Mouse (Mus musculus) heart, adult 9 months (tissue): Measurements from ENCODE around the gene Crip3.

ENCODE experiments used
- DNase-seq, 2 experiments: peaks; one replicate each; pipeline ENCODE4 v3.0.0; 2022; ENCODE audit warnings: low spot score in 2 of 2

Crip3 gene

DNA sequence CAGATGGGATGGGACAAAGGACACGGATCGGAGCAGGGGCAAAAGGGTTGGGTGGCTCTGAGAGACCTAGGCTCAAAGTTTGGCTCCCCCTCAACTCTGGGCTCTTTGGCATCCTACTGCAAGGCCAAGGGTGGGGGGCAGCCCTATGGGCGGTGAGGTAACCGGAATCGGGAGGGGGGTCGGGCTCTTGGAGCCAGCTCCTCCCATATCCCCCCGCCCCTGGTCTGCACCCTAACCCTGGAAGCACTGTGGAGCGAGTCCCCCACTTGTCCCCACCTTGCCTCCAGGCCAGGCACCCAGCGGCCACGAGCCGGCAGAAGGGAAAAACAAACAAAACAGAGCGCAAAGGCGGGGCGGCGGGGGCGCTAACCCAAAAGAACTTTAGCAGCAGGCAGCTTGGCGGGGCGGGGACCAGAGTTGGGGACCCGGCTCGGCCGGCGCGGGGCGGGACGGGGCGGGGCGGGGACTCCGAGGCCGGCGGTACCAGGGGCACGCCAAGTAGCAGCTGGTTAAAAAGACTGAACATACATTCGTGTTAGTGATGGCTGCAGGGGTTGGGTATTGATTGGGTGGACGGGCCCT, 26.5 kb downstream of the Crip3 start:
- DNase-seq = no peak

DNA sequence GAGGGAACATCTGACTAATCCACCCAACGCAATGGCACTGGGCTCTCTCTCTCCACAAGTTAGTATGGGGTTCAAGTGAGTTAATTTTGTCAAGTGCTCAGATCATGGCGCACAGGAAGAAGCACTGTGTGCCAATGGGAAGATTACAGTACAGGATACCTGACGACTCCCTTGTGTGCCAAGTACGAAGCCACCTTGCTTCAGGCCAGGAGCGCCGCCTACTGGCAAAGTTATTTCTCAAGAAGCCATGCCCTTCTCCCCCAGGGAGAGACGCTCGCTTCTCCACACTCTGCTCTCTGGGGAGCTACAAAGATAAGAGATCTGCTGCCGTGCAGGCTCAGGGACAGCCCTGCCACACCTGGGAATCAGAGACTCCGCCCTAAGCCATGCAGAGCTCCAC, 29.1 kb downstream of the Crip3 start:
- DNase-seq = no peak

DNA sequence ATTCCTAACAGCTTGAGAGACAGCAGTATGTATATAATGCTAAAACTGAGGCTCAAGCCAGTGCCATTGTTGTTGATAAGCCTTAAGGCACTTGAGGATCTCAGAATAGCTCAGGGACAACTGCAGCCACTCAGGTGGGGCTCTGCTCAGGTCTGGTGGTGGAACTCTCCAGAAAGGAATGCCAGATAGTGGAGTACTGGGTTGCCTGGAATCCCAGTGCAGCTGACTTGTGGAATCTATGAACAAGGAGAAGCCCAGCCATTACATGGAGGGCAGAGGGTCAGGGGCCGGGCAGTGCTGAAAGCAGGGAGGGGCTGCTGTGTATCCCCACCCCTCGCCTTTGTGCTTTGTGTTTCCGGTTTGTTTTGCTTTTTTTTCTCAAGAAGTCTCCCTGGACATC, 29.7 kb downstream of the Crip3 start:
- peak in 1 of 2 experiments; percentile 35 for DNase-seq

DNA sequence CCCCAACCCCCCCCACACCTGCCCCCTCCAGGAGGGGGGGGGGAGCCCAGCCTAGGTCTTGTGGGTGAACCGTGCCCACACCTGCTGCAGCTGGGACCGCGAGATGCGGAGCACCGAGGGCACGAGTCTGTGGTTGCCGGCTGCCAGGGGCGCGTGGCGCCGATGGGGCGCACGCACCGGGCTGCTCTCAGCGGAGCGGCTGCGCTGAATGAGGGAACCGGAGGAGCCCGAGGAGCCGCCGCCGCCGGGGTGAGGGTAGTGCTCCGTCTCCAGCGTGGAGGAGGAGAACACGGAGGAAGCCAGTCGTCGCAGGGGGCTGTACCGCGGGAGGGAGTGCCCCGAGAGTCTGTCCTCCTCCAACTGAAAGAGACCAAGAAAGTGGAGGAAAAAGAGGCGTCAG, 31.9 kb downstream of the Crip3 start:
- no peak for DNase-seq

DNA sequence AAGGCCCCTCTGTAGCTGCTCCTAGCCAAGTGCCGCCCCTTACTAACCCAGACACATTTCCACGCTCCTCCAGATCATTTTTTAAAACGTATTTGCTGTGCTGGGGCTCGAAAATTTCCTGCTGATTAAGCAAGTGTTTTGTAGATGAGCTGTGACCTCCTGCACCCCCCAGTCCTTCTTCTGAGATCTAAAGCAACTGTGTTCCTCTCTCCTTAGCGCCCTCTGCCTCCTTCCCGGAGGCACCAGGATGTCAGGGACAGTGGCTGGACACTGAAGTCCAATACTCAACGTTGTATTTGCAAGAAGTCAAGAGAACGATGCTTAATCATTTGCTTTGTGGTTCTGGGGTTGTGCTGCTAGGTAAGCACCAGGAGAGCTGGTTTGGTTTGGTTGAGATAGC, 32.6 kb downstream of the Crip3 start:
- no peak for DNase-seq

DNA sequence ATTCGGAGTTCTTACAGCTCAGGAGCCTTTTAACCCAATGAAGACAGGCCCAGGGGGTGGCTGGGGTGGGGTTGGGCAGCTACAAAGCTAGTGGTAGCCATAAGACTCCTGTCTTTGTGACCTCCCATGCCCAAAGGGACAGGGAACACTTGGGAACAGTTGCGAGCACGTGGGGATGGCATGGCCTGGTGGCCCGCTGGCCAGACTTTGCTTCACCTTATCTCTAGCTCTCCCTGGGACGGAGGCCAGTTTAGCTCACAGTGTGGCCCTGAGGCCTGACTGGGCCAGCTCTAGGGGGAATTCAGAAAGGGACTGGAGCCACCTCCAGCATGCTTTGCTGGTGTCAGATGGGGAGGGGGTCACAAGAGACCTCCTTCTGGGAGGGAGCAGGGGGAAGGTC, 33.5 kb downstream of the Crip3 start:
- peak; percentile 72 to 76 for DNase-seq

DNA sequence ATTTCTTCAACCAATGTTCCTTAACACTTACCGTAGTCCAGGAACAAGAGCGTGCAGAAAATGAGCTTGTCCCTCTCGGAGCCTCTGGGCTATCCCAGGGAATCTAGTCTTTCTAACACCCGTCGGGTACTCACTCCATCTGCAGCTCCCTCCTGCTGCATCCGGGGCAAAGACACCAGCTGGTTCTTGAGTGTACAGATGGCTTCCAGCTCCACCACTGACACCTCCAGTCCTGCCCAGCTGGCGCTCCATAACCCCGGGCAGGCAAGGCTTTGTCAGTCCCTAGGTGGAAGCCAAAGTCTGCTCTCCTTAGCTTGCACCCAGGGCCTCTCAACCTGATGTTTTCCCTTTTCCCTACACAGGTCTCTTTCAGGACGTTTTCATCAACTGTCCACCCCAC, 39.1 kb downstream of the Crip3 start:
- DNase-seq = no peak

DNA sequence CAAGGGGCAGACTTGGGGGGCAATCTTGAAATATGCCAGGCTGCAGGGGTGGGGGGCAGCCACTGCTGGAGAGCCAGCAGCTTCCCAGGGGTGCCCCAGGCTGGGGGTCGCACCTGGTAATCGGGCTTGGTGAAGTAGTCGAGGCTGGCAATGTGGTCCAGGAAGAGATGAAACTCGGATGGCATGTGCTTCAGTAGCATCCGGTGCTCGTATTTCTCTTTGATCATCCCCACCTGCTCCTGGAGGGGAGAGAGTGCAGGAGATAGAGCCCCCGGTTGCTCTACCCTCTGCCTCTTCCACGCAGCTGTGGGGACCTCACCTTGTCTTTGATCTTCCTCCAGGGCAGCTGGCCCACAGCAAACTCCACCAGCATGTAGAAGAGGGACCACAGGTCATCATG, 47.9 kb downstream of the Crip3 start:
- DNase-seq = no peak

DNA sequence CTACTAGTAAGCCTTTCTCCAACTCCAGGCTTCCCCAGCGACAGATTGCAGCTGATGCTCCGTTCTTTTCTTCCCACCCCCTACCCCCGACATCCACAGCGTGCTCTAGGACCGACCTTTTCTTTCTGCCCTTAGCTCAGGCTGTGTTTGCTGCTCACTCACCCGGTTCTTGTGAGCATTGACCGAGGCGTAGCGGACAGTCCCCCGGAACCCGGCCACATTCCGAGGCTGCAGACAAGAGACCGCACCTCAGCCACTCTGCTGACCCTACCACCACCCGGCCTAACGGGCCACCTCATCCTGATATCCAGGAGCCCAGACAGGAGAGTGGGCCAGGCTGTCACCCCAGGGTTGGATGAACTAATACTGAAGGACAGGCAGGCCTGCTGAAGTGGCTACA, 48.6 kb downstream of the Crip3 start:
- no peak for DNase-seq
